Comparison of ENCODE assay signal across 8 mouse cellular contexts in the genomic region with DNA sequence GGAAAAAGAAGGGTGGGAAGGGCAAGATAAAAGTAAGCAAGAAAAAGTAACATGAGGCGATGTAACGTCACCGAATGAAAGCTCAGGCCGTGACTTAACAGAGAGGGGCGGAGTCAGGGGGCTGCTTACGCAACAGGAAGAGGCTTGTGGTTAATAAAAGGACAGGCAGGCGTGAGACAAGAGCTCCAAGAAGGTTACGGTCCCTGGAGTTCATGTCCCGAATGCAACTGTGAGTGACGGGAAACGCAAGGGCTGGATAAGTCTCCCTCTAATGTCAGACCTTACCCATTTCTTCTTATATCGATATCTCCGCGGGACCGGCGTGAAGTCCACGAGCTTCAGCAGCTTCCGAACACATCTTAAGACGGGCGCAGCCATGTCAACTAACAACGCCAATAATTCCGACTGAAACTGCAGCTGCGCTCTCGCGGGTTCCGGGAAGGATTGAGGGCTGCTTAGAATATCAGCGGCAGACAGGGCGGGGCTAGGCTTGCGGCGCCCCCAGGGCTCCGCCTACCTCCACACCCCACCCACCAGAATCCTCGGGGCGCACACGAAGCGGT. TPM values are rescaled to one million over a fixed set of nuclear protein-coding genes. Genes with fewer than 3 reads are reported as not detected.
DNase-seq lines count a peak whose midpoint lies in the region; ATAC-seq lines count a peak whose summit lies in the region.

A gene (minus strand): TSS at position 478 of the 563 bp plus-strand sequence.

- peak within 1 kb of the TSS; percentile 72 for H3K4me2 ChIP-seq in hindbrain, embryonic 14.5 days (replicated peaks)

- no peaks in the 10 kb centered on the region for H3K36me3 ChIP-seq in hindbrain, embryonic 14.5 days (replicated peaks; ENCODE audit: control insufficient read depth, insufficient read depth)

- no peaks in the 10 kb centered on the region for H3K9me3 ChIP-seq in hindbrain, embryonic 14.5 days (ENCODE audit: control insufficient read depth, low read length)

- ATAC-seq in hindbrain, embryonic 14.5 days (ENCODE audit: low FRiP score), result peak; percentile 95

- H3K9ac ChIP-seq in hindbrain, embryonic 14.5 days, result peak within 1 kb of the TSS; percentile 66

- H3K27me3 ChIP-seq in hindbrain, embryonic 14.5 days (ENCODE audit: control insufficient read depth, insufficient read depth, low read length), result no peaks in the 10 kb centered on the region

- DNase-seq in R1 (ENCODE audit: low read depth, low spot score), result peak; percentile 97
- DNase-seq in cerebellum, postnatal 25 days, result peak; percentile 90 to 92
- DNase-seq in frontal cortex, postnatal 25 days (ENCODE audit: low spot score in 2 of 2), result peak; percentile 75 to 79
- DNase-seq in hindbrain, embryonic 14.5 days (ENCODE audit: low spot score), result peak; percentile 90
- peak; percentile 88 to 90 for DNase-seq in layer of hippocampus, postnatal 36 days
- DNase-seq in lung, postnatal 36 days, result peak; percentile 97
- peak; percentile 92 for DNase-seq in retina, postnatal 1 day
- peak; percentile 84 to 87 for DNase-seq in urinary bladder, adult 18-20 months (ENCODE audit: low spot score in 2 of 2)

- H3K4me3 ChIP-seq in hindbrain, embryonic 14.5 days (replicated peaks; ENCODE audit: low read length), result peak within 1 kb of the TSS; percentile 60

- WGBS in hindbrain, embryonic 14.5 days, result under 1% methylated on average over 35 of the region's 35 CpGs

- H3K4me1 ChIP-seq in hindbrain, embryonic 14.5 days (replicated peaks; ENCODE audit: control insufficient read depth, insufficient read depth, low read length), result peaks cover 13% of the 10 kb centered on the region

- peak within 1 kb of the TSS; percentile 90 for H3K27ac ChIP-seq in hindbrain, embryonic 14.5 days

RNA-seq across cellular contexts. Expression of the gene that starts here (rescaled TPM):
- polyA plus RNA-seq in hindbrain, embryonic 14.5 days (2014; fragmentation: Nextera tagmentation; extraction: Ambion mirVana), result 10.4 and 11.5 TPM in 2 replicates
- 10 to 100 TPM in 1 of 2 experiments, 1 to 10 TPM in 1; 8.8 to 10.8 TPM for total RNA-seq in layer of hippocampus, postnatal 36 days (2021)

Comparison
In these comparisons a context has a peak if more than half of its experiments do, and no peak if none do; other contexts are left out.
1. Peak in every context shown above with its lines: DNase-seq, ATAC-seq, H3K4me3 ChIP-seq and H3K27ac ChIP-seq.